Mouse (Mus musculus): Measurements from ENCODE around the gene Slc9a1.

Slc9a1 gene

GRCm38 (mm10) chr4:133369553-133370297 lies at the start of gene Slc9a1:
TSS of gene Slc9a1 (plus strand) at chr4:133369706.
- DNase-seq: peak; percentile 86

DNA sequence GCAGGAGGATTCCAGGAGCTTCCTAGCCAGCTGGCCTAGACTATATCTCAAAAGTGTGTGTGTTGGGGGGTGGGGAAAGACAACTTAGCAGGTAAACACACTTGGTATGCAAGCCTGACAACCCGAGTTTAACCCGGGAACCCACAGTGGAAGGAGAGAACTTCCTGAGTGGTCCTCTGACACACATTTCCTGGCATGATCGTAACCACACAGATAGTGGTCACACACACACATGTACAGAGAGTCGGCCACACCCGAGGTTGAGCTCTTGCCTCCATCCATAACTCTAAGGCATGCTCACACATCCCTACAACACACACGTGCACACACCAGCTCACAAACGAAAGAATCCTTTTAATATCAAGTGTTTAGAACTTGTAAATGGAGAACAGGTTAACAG lies 41.4 kb upstream of the Slc9a1 start:
- no peak for DNase-seq

DNA sequence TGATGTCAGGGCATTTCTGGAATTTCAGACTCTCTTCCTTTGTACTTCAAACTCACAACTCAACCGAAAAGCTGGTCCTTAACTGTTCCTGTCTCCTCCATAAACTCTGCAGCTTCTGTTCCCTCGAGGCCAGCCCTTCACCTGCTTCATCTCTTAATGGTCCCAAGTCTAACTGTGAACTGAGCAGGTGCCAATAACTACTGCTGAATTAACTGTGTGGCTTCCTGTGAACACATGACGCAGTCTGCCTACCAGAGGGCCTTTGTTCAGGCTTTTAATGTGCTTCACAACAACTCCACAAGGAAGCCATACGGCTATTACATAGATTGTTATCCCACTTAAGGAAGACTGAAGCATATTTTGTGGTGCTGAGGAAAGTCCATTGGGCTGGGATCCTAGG lies 39.2 kb upstream of the Slc9a1 start:
- no peak for DNase-seq

DNA sequence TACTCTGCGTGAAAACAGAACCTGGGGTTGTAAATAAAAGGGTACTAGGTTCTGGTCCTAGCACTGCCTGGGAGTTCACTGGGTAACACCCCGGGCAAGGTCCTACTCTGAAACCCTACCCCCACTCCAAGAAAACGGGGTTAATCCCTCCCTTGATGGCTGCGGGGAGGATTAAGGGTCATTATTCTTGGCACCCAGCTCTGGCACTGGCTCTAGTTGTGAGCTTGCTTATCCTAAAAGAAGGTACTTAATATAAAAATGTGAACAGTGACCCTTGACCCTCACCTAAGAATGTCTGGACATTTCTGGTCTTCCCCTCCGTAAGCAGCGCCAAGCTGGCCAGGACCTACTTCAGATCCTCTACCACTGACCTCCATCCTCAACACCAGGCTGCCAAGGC lies 36.2 kb upstream of the Slc9a1 start:
- no peak for DNase-seq

DNA sequence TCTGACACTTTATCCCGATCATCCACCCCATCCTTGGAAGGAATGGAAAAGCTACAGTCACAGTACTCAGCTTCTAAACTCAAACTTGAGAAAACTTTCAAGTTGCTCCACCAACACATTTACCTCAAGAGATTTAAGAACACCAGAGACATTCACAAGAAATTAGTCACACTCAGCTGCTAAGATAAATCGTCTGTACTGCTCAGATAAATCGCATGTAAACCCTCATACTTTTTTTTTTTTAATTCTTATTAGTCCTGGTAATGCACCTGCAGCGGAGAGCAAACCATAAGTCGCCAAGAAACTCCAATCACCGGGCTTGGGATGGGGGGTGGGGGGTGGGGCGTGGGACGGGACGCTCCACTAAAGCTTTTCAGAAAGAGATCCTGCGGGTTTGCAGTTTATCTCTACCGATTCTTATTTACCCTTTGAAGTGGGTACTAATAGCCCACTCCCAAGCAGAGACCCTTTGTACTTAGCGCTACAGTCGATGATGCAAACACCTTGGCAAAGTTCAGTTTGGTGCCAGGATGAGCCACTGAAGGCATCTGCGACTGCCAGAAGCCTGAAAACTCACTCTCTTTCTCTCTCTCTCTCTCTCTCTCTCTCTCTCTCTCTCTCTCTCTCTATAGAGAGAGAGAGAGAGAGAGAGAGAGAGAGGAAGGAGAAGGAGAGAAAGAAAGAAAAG lies 31.5 kb upstream of the Slc9a1 start:
- DNase-seq: no peak

GRCm38 (mm10) chr4:133338521-133339095 lies 30.9 kb upstream of the Slc9a1 start:
- DNase-seq: no peak

DNA sequence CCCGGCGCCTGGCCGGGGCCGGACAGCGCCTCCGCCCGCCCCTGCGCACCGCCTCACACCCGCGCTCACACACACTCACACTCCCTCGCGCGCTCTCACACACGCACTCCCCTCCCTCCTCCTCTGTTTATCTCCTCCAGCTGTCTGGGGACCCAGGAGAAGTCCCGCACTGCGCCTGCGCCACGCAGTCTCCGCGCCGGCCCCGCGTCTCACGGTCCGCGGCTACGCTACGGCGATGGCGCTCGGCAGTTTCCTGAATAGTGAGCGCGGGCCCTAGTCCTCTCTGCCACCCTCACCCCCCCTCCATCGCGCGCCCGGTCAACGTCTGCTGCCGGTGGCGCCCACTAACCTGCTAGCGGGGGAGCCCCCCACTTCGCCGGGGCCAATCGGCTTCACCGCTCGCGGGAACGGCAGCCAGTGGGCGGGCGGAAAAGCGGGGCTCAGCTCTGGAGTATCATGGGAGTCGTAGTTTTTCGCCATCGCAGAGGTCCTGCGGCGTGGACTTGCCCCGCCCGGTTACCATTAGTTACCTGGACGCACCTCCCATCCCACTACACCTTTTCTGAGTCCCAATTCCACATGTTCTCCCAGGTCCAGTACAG lies 30.3 kb upstream of the Slc9a1 start:
- DNase-seq: peak; percentile 97 to 98

DNA sequence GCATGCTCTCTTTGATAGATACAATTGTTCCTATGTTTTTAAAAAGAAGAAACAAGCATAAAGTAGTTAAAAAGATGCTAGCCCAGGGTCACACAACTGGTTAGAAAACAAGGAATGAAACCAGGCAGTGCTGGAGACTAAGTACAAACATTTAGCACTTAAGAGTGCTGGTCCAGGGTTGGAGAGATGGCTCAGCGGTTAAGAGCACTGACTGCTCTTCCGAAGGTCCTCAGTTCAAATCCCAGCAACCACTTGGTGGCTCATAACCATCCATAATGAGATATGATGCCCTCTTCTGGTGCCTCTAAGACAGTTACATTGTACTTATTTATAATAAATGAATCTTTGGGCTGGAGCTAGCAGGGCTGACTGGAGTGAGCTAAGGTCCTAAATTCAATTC lies 29.3 kb upstream of the Slc9a1 start:
- DNase-seq: no peak

GRCm38 (mm10) chr4:133344112-133344511 lies 25.4 kb upstream of the Slc9a1 start:
- no peak for DNase-seq

GRCm38 (mm10) chr4:133345702-133346101 lies 23.8 kb upstream of the Slc9a1 start:
- no peak for DNase-seq

- no peak for DNase-seq
These were observed 22.9 kb upstream of the Slc9a1 start for GRCm38 (mm10) chr4:133346577-133346976.

GRCm38 (mm10) chr4:133347624-133348023 lies 21.9 kb upstream of the Slc9a1 start:
- DNase-seq: no peak

DNA sequence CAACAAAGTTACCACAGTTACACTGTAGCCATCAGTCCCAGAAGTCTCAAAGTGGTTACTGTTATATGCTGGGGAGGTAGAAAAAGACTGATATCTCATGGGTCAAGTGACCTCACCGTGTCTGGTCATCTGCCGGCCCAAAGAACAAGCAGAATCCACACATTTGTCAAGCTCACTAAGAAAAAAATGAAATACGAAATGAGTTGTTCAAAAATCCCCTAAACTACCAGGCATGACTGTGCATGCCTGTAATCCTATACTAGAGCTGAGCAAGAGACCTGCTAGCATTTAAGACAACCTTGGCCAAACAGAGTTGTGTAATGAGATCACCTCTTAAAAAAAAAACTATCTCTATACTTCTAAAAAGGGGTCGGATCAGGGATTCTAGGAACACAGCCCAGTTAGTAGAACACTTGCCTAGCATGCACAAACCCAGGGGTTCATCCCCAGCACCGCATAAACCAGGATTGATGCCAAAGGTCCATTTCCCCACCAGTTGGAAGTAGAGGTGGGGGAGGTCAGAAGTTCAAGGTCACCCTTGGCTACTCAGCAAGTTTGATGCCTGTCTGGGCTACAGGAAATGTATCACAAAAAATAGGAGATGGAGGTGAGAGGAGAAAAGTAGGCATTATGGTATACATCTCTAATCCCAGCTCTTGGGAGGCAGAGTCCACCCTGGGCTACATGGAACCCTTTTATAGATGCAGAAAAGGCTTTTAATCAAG lies 21.3 kb upstream of the Slc9a1 start:
- no peak for DNase-seq

- DNase-seq: no peak
These were observed 16.7 kb upstream of the Slc9a1 start for GRCm38 (mm10) chr4:133352797-133353196.

GRCm38 (mm10) chr4:133353367-133354365 lies 15.8 kb upstream of the Slc9a1 start, which contains the start of gene Wdtc1:
TSS of gene Wdtc1 (minus strand) at chr4:133353481.
- no peak for DNase-seq

DNA sequence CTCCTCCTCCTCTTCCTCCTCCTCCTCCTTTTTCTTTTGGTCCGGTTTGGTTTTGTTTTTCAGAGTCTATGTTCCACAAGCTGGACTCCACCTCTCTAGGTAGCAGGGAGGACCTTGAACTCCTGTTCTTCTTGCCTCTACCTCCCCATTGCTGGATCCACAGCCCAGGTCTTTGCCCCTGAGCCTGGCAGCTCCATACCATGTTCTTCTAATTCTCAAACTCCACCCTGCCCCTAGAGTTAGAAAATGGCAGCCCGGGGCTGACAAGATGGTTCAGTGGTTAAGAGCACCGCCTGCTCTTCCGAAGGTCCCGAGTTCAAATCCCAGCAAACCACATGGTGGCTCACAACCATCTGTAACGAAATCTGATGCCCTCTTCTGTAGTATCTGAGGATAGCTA lies 14.9 kb upstream of the Slc9a1 start:
- no peak for DNase-seq

DNA sequence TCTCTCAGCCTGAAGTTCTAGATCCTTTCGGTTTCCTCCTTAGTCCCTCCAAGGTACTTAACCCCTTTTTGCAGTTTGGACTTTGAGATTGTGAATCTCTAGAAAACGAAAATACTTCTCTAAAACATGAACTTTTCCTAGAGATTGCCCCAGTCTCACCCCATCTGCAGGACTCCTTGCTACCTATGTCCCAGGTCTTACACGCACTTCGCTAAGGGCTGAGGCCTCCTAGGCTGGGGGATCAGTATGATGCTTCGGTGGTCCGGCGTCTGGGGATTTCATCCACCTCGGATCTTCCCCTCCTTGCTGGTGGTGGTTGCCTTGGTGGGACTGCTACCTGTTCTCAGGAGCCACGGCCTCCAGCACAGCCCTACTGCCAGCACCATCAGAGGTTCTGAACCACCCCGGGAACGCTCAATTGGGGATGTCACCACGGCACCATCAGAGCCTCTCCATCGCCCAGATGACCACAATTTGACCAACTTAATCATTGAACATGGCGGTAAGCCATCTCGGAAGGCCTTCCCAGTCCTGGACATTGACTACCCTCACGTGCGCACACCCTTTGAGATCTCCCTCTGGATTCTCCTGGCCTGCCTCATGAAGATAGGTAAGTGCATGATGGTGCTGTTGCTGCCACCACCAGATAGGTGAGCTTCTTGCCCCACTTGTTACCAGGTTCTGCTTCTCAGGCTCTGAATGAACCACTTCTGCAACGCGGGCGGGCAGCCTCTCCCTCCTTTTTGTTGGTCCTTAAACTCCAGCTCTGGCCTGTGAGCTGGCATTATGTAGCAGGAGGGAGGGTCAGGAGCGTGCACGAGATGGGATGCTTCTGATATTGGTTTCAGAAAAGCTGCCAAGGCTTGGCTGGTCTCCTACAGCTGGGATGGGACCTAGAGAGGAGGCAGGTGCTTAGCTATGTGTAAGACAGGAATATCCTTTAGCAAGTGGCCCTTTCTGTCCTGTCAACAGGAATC lies 1.1 kb downstream of the Slc9a1 start:
- DNase-seq: no peak

DNA sequence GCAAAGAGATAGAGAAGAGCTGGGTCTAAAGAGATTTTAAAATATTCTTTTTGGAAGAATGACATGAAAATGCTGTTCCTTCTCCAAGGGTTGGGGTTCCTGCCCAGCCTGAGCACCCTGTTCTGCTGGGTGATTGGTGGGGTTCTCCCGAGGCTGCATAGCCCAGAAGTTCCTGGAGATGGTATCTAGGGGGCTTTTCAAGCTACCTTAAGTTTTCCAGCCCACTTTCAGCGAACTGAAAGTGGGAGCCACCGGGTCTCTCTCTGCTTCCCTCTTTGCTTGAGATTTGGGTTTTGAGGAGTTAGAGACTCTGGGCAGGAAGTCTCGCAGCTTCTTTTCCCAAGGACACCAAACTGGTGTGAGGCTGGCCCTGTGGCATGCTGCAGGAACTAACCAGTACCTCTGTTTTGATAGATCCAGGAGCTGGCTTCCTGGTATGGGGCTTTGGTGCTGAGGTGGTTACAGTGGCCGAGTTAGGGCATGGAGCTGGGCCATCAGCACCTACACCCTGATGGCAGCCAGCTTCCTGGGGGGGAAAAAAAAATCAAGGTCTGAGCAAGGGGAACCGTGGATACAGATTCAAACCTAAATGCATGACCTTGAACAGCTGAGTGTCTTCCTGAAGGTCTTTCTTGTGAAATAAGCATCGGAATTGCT lies 2.2 kb downstream of the Slc9a1 start:
- DNase-seq: no peak

DNA sequence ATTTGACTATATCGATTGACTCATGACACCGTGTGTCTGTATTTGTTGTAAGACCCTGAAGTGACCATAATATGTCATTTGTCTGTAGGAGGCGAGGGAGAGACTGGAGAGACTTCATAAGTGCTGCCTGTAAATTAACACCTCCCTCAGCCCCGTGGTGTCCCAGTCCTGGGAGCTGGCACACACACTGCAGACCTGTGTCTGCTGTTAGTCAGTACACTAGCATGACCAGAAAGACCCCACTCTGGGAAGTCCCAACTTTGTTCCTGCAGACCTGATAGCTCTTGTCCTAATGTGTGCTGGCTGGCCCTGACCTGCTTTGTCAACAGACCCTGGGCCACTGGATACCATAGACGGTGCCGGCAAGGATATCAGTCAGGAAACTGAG lies 2.8 kb downstream of the Slc9a1 start:
- no peak for DNase-seq

DNA sequence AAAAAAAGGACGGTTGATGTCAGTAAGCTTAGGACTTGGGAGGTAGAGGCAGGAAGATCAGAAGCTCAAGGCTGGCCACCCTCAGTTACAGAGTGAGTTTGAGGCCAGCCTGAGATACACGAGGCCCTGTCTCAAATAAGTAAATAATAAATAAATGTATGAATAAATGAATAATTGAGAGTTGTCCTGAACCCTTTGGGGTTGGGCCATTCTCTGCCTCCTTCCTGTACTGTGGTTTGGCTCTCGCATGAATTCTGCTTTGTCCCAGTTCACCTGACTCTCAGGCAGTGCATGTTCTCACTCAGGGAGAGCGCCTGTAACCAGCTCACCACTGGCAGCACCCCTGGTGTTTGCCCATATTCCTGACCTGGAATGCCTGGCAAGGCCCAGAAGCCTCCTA lies 4.5 kb downstream of the Slc9a1 start:
- no peak for DNase-seq

Data from thymus, adult 18-20 months (tissue).